Mouse (Mus musculus): ENCODE measurements around the gene Carns1. TPM values are rescaled to one million over a fixed set of nuclear protein-coding genes. Genes with fewer than 3 reads are reported as not detected.

The Carns1 gene
- 2.7 and 4.4 TPM in 2 replicates for polyA plus RNA-seq (2016; fragmentation: Nextera tagmentation; extraction: Ambion mirVana)

GRCm38 (mm10) chr19:4175368-4175947, at the start of gene Carns1:
Gene Carns1, minus strand, starts transcription at chr19:4175479.
- peak within 1 kb of the TSS; percentile 36; the same call in 1 of the 2 replicates for H3K27ac ChIP-seq (replicated peaks)
- peaks cover 20% of the 10 kb centered on the region for H3K27me3 ChIP-seq (replicated peaks; ENCODE audit: low read depth, poor library complexity, severe bottlenecking)
- H3K4me3 ChIP-seq, result peak within 1 kb of the TSS; percentile 40
- H3K4me1 ChIP-seq, result peaks cover 36% of the 10 kb centered on the region
- WGBS, result 5% methylated on average over 11 of the region's 11 CpGs
- no peaks in the 10 kb centered on the region for H3K9me3 ChIP-seq
- DNase-seq (ENCODE audit: low spot score), result peak; percentile 42
- no peaks in the 10 kb centered on the region for H3K36me3 ChIP-seq (replicated peaks)

GRCm38 (mm10) chr19:4222165-4222564, 46.9 kb upstream of the Carns1 start:
- H3K27ac ChIP-seq (replicated peaks), result peak overlapping the region; percentile 20; the same call in 1 of the 2 replicates
- peaks cover 12% of the 10 kb centered on the region; the same call in 1 of the 2 replicates for H3K36me3 ChIP-seq (replicated peaks)
- H3K4me3 ChIP-seq, result no peak overlapping the region
- peaks cover 50% of the 10 kb centered on the region for H3K4me1 ChIP-seq
- WGBS, result 87% methylated on average over 11 of the region's 11 CpGs
- H3K9me3 ChIP-seq, result no peaks in the 10 kb centered on the region
- no peak for DNase-seq (ENCODE audit: low spot score)
- H3K27me3 ChIP-seq (replicated peaks; ENCODE audit: low read depth, poor library complexity, severe bottlenecking), result peaks cover 46% of the 10 kb centered on the region

GRCm38 (mm10) chr19:4220957-4221743, 45.9 kb upstream of the Carns1 start:
- peaks cover 12% of the 10 kb centered on the region; the same call in 1 of the 2 replicates for H3K36me3 ChIP-seq (replicated peaks)
- no peak overlapping the region for H3K4me3 ChIP-seq
- peaks cover 60% of the 10 kb centered on the region for H3K4me1 ChIP-seq
- peaks cover 51% of the 10 kb centered on the region for H3K27me3 ChIP-seq (replicated peaks; ENCODE audit: low read depth, poor library complexity, severe bottlenecking)
- WGBS, result 43% methylated on average over 14 of the region's 14 CpGs
- no peak for DNase-seq (ENCODE audit: low spot score)
- peak overlapping the region; percentile 61; the same call in 1 of the 2 replicates for H3K27ac ChIP-seq (replicated peaks)
- no peaks in the 10 kb centered on the region for H3K9me3 ChIP-seq

- Histone ChIP-seq H3K27me3 (replicated peaks; ENCODE audit: low read depth, poor library complexity, severe bottlenecking) (peaks cover 58% of the 10 kb centered on the region), H3K4me1 (peaks cover 68% of the 10 kb centered on the region), H3K27ac (replicated peaks) (peak overlapping the region; percentile 61; the same call in 1 of the 2 replicates), H3K9me3 (no peaks in the 10 kb centered on the region), H3K4me3 (no peak overlapping the region), H3K36me3 (replicated peaks) (peaks cover 12% of the 10 kb centered on the region; the same call in 1 of the 2 replicates)
- no peak for DNase-seq (ENCODE audit: low spot score)
- WGBS, result 72% methylated on average over 4 of the region's 4 CpGs
These were observed 45.1 kb upstream of the Carns1 start for GRCm38 (mm10) chr19:4220416-4220815.

GRCm38 (mm10) chr19:4219943-4220342, 44.7 kb upstream of the Carns1 start:
- H3K36me3 ChIP-seq (replicated peaks), result peaks cover 12% of the 10 kb centered on the region; the same call in 1 of the 2 replicates
- H3K4me1 ChIP-seq, result peaks cover 73% of the 10 kb centered on the region
- peaks cover 63% of the 10 kb centered on the region for H3K27me3 ChIP-seq (replicated peaks; ENCODE audit: low read depth, poor library complexity, severe bottlenecking)
- DNase-seq (ENCODE audit: low spot score), result no peak
- no peak overlapping the region for H3K4me3 ChIP-seq
- 84% methylated on average over 6 of the region's 6 CpGs for WGBS
- no peaks in the 10 kb centered on the region for H3K9me3 ChIP-seq
- H3K27ac ChIP-seq (replicated peaks), result peak overlapping the region; percentile 61; the same call in 1 of the 2 replicates

GRCm38 (mm10) chr19:4218784-4219183, 43.5 kb upstream of the Carns1 start:
- Histone ChIP-seq H3K27me3 (replicated peaks; ENCODE audit: low read depth, poor library complexity, severe bottlenecking) (peaks cover 74% of the 10 kb centered on the region), H3K36me3 (replicated peaks) (peaks cover 12% of the 10 kb centered on the region; the same call in 1 of the 2 replicates), H3K4me1 (peaks cover 84% of the 10 kb centered on the region), H3K4me3 (no peak overlapping the region), H3K27ac (replicated peaks) (no peak overlapping the region), H3K9me3 (no peaks in the 10 kb centered on the region)
- DNase-seq (ENCODE audit: low spot score), result no peak
- 84% methylated on average over 1 of the region's 1 CpGs for WGBS

GRCm38 (mm10) chr19:4218293-4218692, 43.0 kb upstream of the Carns1 start:
- peak overlapping the region; percentile 77 for H3K27ac ChIP-seq (replicated peaks)
- H3K4me1 ChIP-seq, result peaks cover 89% of the 10 kb centered on the region
- no peaks in the 10 kb centered on the region for H3K9me3 ChIP-seq
- peak overlapping the region; percentile 18; the same call in 1 of the 2 replicates for H3K4me3 ChIP-seq
- DNase-seq (ENCODE audit: low spot score), result no peak
- 78% methylated on average over 11 of the region's 11 CpGs for WGBS
- H3K36me3 ChIP-seq (replicated peaks), result peaks cover 12% of the 10 kb centered on the region; the same call in 1 of the 2 replicates
- H3K27me3 ChIP-seq (replicated peaks; ENCODE audit: low read depth, poor library complexity, severe bottlenecking), result peaks cover 79% of the 10 kb centered on the region

- Histone ChIP-seq H3K36me3 (replicated peaks) (peaks cover 12% of the 10 kb centered on the region; the same call in 1 of the 2 replicates), H3K4me3 (peak overlapping the region; percentile 69; the same call in 1 of the 2 replicates), H3K27me3 (replicated peaks; ENCODE audit: low read depth, poor library complexity, severe bottlenecking) (peaks cover 83% of the 10 kb centered on the region), H3K9me3 (no peaks in the 10 kb centered on the region), H3K4me1 (peaks cover 93% of the 10 kb centered on the region), H3K27ac (replicated peaks) (peak overlapping the region; percentile 77)
- 43% methylated on average over 3 of the region's 3 CpGs for WGBS
- DNase-seq (ENCODE audit: low spot score), result no peak
These were observed 42.6 kb upstream of the Carns1 start for GRCm38 (mm10) chr19:4217855-4218254.

- peaks cover 85% of the 10 kb centered on the region for H3K27me3 ChIP-seq (replicated peaks; ENCODE audit: low read depth, poor library complexity, severe bottlenecking)
- peak overlapping the region; percentile 77 for H3K27ac ChIP-seq (replicated peaks)
These were observed 41.9 kb upstream of the Carns1 start for GRCm38 (mm10) chr19:4217140-4217539.

GRCm38 (mm10) chr19:4216041-4216685, 40.9 kb upstream of the Carns1 start:
- peak; percentile 63 for DNase-seq (ENCODE audit: low spot score)
- peak overlapping the region; percentile 77 for H3K27ac ChIP-seq (replicated peaks)
- no peaks in the 10 kb centered on the region for H3K9me3 ChIP-seq
- 16% methylated on average over 14 of the region's 14 CpGs for WGBS
- H3K27me3 ChIP-seq (replicated peaks; ENCODE audit: low read depth, poor library complexity, severe bottlenecking), result peaks cover 86% of the 10 kb centered on the region
- H3K4me3 ChIP-seq, result peak overlapping the region; percentile 69
- H3K4me1 ChIP-seq, result peaks cover 94% of the 10 kb centered on the region
- no peaks in the 10 kb centered on the region for H3K36me3 ChIP-seq (replicated peaks)

More at GRCm38 (mm10) chr19:4217140-4217539, 41.9 kb upstream of the Carns1 start:
- Histone ChIP-seq H3K9me3 (no peaks in the 10 kb centered on the region), H3K36me3 (replicated peaks) (peaks cover 7% of the 10 kb centered on the region; the same call in 1 of the 2 replicates), H3K4me3 (peak overlapping the region; percentile 69), H3K4me1 (peaks cover 95% of the 10 kb centered on the region)
- WGBS, result 2% methylated on average over 5 of the region's 5 CpGs
- peak; percentile 67 for DNase-seq (ENCODE audit: low spot score)

- H3K4me3 ChIP-seq, result peak overlapping the region; percentile 69
- WGBS, result 2% methylated on average over 21 of the region's 21 CpGs
- peaks cover 87% of the 10 kb centered on the region for H3K4me1 ChIP-seq
- DNase-seq (ENCODE audit: low spot score), result no peak
- no peaks in the 10 kb centered on the region for H3K9me3 ChIP-seq
- H3K36me3 ChIP-seq (replicated peaks), result no peaks in the 10 kb centered on the region
- peaks cover 85% of the 10 kb centered on the region for H3K27me3 ChIP-seq (replicated peaks; ENCODE audit: low read depth, poor library complexity, severe bottlenecking)
- H3K27ac ChIP-seq (replicated peaks), result peak overlapping the region; percentile 91
These were observed 40.2 kb upstream of the Carns1 start for GRCm38 (mm10) chr19:4215451-4215840.

Data from embryonic facial prominence, embryonic 10.5 days (tissue).